Mouse (Mus musculus): ENCODE data around the gene Larp1. TPM values are rescaled to one million over a fixed set of nuclear protein-coding genes. Genes with fewer than 3 reads are reported as not detected.
"Not testable (repeated sequence)": the region's sequence is repeated elsewhere in the genome, so short reads cannot be mapped to it uniquely, and the experiment has no call there.

Gene Larp1
- total RNA-seq, 1 experiment from 2014 or later, result 26.3 TPM

DNA sequence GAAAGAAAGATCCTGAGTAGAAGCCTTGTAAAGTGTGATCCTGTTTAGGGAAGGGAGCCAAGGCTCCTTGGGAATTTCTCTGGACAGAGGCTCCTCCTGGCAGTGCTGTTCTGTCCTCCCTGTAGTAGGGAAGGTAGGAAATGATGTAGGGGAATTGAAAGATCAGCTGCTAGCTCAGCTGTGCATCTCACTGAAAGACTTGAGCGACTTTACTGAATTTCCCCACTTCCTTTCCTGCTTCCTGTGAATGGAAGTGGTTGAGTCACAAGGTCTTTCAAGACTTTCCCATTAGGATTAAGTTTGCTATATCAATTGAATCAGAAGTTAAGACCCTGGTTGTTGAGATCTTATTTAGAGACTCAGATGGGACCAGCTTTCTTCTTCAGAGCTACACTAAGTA is 12.2 kb downstream of the Larp1 start:
- no peak for ATAC-seq (replicated peaks; ENCODE audit: insufficient number of reproducible peaks, low FRiP score, low TSS enrichment, poor library complexity, severe bottlenecking)

- ATAC-seq (replicated peaks; ENCODE audit: insufficient number of reproducible peaks, low FRiP score, low TSS enrichment, poor library complexity, severe bottlenecking), result no peak
Observed at GRCm38 (mm10) chr11:58021618-58022017, 12.8 kb downstream of the Larp1 start.

- ATAC-seq (replicated peaks; ENCODE audit: insufficient number of reproducible peaks, low FRiP score, low TSS enrichment, poor library complexity, severe bottlenecking), result no peak
Observed at GRCm38 (mm10) chr11:58024271-58024670, 15.4 kb downstream of the Larp1 start.

DNA sequence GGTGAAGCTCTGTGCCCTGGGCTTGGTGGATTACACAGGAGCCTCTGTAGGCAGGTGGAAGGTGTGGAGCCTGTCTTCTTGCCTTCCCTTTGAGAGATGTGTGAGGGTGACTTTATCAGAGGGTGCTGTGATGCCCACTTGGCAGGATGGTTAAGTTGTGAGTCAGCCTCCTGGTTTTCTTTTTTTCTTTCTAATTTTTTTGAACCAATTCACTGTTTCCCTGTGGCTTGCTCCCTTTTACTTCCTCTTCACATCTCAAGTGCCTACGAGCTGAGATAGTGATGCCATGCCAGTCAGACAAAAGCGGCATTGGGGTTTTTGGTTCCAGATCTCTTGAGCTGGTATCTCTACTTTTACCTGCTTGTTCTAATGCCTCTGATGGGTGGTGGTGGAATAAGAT is 15.8 kb downstream of the Larp1 start:
- ATAC-seq (replicated peaks; ENCODE audit: insufficient number of reproducible peaks, low FRiP score, low TSS enrichment, poor library complexity, severe bottlenecking), result no peak

DNA sequence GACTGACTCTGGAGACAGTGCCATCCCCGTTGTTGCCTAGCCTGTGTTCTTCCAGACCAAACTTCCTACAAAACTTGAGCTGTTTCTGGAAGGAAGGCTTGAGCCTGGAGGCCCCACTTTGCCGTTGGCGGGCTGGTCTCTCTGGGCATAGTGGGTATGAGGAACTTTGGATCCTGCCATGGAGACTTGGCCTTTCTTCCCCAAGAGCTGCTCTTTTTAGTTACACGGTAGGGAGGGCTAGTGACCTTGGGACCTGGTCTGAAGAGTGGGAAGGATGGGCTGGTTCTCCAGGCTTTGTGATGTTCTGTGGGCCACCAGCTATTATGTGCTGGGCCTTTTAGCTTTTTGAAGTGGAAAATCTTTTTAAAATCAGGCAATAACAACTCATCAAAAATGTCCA is 17.0 kb downstream of the Larp1 start:
- ATAC-seq (replicated peaks; ENCODE audit: insufficient number of reproducible peaks, low FRiP score, low TSS enrichment, poor library complexity, severe bottlenecking), result no peak

- ATAC-seq (replicated peaks; ENCODE audit: insufficient number of reproducible peaks, low FRiP score, low TSS enrichment, poor library complexity, severe bottlenecking), result no peak
Observed at GRCm38 (mm10) chr11:58026337-58026736, 17.5 kb downstream of the Larp1 start.

GRCm38 (mm10) chr11:58026860-58027259 is 18.0 kb downstream of the Larp1 start:
- ATAC-seq (replicated peaks; ENCODE audit: insufficient number of reproducible peaks, low FRiP score, low TSS enrichment, poor library complexity, severe bottlenecking), result no peak

DNA sequence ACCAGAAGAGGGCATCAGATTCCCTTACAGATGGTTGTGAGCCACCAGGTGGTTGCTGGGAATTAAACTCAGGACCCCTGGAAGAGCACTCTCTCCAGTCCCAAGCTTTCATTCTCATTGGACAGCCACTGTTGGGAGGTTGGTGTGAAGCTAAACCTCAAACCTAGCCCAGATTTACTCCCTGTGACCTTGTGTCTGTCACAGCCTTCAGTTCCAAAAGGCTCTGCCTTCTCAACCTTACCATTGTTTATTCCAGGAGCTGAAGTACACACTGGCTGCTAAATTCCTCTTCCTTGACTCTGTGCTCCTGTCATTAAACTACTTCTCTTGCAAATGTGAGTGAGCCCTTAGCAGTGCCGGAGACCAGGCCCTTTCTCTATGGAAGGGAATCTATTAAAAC is 20.1 kb downstream of the Larp1 start:
- ATAC-seq (replicated peaks; ENCODE audit: insufficient number of reproducible peaks, low FRiP score, low TSS enrichment, poor library complexity, severe bottlenecking), result no peak

- ATAC-seq (replicated peaks; ENCODE audit: insufficient number of reproducible peaks, low FRiP score, low TSS enrichment, poor library complexity, severe bottlenecking), result no peak
Observed at GRCm38 (mm10) chr11:58029869-58030268, 21.0 kb downstream of the Larp1 start.

DNA sequence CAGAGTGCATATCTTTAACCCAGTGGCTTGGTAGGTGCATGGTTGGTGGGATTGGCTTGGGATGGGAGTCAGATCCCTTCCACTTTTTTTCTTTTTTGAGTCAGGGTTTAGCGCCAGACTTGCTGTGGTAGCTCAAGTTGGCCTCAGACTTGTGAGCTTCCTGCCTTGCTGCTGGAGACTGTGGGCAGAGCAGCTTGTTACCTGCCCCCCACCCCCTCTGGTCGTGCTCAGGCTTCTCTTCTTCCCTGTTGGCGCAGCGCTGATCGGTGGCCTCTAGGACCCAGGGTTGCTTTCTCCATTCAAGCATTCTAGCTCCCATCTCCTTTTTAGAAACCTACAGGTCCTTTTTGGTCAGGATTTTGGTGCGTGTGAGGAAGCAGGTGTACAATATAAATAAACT is 22.3 kb downstream of the Larp1 start:
- no peak for ATAC-seq (replicated peaks; ENCODE audit: insufficient number of reproducible peaks, low FRiP score, low TSS enrichment, poor library complexity, severe bottlenecking)

GRCm38 (mm10) chr11:58033635-58034034 is 24.8 kb downstream of the Larp1 start:
- no peak for ATAC-seq (replicated peaks; ENCODE audit: insufficient number of reproducible peaks, low FRiP score, low TSS enrichment, poor library complexity, severe bottlenecking)

GRCm38 (mm10) chr11:58039027-58039426 is 30.2 kb downstream of the Larp1 start:
- no peak for ATAC-seq (replicated peaks; ENCODE audit: insufficient number of reproducible peaks, low FRiP score, low TSS enrichment, poor library complexity, severe bottlenecking)

DNA sequence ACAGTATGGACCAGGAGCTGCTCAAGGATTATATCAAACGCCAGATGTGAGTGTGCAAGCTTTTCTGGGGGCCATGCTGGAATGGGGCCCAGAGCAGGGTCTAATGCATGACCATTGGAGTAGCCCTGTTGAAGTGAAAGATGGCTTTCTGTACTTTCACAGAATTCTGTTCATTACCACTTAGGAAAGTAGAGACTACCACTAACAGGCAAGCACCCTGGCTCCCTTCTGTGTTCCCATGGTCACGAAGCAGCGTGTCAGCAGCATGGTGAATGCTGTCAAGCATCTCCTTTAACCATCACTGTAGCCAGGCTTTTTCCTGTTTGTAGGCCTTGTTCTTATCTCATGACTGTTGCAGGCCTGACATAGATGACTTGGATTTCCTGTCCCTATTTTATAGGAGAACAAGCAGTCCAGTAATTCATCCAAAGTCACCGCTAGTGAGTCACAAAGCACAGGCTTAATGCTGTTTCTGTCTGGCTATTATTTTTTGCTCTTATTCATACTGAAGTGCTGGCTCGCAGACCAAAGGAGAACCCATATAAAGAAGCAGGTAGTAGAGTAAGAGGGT is 34.1 kb downstream of the Larp1 start:
- ATAC-seq (replicated peaks; ENCODE audit: insufficient number of reproducible peaks, low FRiP score, low TSS enrichment, poor library complexity, severe bottlenecking), result no peak

DNA sequence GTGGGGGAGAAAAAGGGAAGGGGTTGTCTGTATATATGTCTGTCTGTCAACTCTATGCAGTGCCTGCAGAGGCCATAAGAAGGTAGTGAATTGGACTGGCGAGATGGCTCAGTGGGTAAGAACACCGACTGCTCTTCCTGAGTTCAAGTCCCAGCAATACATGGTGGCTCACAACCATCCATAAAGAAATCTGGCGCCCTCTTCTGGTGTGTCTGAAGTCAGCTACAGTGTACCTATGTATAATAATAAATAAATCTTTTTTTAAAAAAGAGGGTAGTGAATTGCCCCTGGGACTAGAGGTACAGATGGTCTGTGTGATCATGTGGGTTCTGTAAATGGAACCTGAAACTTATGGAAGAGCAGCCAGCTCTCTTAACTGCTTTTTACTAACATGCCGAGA is 37.6 kb downstream of the Larp1 start:
- ATAC-seq (replicated peaks; ENCODE audit: insufficient number of reproducible peaks, low FRiP score, low TSS enrichment, poor library complexity, severe bottlenecking), result no peak

DNA sequence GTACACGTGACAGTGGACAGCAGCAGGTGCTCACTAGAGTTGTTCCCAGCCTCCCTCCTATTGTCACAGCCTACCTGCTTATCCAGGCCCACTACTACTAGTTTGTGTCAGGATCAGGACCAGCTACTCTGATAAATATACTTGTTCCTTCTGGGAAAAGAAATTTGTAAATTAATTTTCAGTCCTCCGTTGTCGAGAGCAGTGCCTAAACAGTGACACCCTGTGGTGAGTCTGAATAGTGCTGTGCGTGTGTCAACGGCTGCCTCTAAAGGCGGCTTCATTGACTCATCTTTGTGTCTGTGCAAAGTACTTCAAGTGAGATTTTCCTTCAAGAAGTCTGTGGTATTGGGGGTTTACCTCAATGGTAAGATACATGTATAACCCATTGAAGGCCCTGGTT is 48.6 kb downstream of the Larp1 start:
- peak; percentile 50; the same call in 1 of the 2 replicates for ATAC-seq (replicated peaks; ENCODE audit: insufficient number of reproducible peaks, low FRiP score, low TSS enrichment, poor library complexity, severe bottlenecking)

- not testable (repeated sequence) for ATAC-seq (replicated peaks; ENCODE audit: insufficient number of reproducible peaks, low FRiP score, low TSS enrichment, poor library complexity, severe bottlenecking)
Observed at GRCm38 (mm10) chr11:58059752-58060151, 50.9 kb downstream of the Larp1 start.

DNA sequence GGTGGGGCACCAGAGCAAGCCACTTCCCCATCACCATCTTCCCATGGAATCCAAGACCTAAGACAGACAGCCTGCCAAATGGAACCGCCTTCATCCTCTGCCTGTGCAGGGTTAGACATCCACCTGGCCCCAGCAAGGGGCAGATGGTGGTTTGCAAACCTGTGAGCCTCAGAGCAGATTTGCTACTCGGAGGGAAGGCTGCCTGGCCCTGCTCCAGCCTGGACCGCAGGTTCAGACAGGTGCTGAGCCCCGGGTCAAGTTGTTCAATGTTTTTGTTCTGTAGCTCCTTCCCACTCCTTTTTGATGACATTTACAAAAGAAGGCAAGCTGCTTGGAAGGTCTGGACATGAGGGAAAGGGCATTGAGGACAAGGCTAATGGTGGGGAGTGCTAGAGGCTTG is 52.4 kb downstream of the Larp1 start:
- ATAC-seq (replicated peaks; ENCODE audit: insufficient number of reproducible peaks, low FRiP score, low TSS enrichment, poor library complexity, severe bottlenecking), result not testable (repeated sequence)

DNA sequence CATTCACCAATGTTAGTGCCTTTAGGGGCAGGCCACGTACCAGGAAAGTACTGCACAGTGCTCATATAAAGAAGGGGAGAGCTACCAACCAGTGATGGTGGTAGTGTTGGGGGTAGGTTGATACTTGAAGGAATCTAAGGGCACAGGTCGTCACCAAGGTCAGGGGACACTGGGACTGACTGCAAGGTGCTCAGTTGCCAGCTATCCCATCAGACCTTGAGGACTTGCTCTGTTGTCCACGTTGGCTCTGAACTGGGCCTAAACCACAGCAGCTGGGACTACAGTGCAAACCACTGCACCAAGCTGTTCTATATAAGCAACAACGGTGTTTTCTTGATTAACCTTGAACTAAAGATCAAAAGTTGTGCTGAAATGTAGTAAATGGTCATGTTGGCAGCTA is 53.7 kb downstream of the Larp1 start:
- ATAC-seq (replicated peaks; ENCODE audit: insufficient number of reproducible peaks, low FRiP score, low TSS enrichment, poor library complexity, severe bottlenecking), result no peak

GRCm38 (mm10) chr11:58065025-58065424 is 56.2 kb downstream of the Larp1 start:
- ATAC-seq (replicated peaks; ENCODE audit: insufficient number of reproducible peaks, low FRiP score, low TSS enrichment, poor library complexity, severe bottlenecking), result no peak

GRCm38 (mm10) chr11:58072978-58073377 is 64.1 kb downstream of the Larp1 start:
- ATAC-seq (replicated peaks; ENCODE audit: insufficient number of reproducible peaks, low FRiP score, low TSS enrichment, poor library complexity, severe bottlenecking), result no peak

DNA sequence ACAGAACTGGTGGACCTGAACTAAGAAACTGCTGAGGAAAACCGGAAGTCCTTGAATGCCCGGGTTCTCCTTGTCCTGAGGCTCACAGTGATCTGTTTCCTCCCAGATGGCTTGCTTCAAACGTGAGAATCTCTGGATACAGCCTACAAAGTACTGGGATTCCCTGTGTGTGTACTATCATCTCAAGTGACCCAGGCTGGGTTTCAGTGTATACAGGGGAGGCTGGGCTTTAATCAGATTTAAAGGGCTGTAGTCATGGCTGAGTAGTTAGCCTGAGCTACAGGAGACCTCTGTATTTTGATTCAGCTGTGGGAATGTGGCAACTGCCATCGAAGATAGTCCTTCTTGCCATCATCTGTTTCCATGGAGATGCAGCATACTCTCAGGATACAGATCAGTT is 68.4 kb downstream of the Larp1 start:
- no peak for ATAC-seq (replicated peaks; ENCODE audit: insufficient number of reproducible peaks, low FRiP score, low TSS enrichment, poor library complexity, severe bottlenecking)
